Mouse (Mus musculus): ENCODE data around the gene Mmel1. TPM values are rescaled to one million over a fixed set of nuclear protein-coding genes. Genes with fewer than 3 reads are reported as not detected.

The Mmel1 gene
- polyA plus RNA-seq, 1 experiment = 0.10 TPM

DNA sequence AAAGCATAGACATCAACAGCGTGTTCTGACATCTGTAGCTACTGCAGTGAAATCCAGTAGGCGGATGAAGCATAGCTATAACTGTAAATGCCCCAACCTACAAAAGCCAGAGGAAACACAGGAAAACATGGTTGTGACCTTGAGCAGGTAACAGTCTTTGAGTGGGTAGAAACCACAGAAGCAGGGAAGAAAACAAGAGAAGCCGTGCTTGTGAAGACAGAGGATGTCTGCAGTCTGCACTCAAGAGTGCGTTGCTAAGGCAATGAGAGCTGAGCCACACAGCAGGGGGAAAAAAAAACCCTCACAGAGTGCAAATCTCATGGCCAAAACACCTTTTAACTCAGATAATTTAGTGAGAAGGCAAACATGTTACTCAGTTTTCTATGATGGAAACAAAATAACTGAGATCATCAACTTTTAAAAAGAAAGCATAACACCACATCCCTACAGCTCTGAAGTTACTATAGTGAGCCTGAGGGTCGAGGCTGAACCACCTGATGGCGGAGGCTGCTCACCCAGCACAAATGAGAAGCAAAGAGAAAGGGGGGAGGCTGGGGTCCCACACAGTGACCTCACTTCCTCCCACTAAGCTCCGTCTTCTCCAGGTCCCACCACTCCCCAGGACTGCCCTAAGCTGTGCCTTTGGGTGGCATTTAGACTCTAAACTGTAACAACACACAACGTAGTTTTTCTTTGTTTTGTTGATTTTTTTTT is 67.3 kb downstream of the Mmel1 start:
- no peak for TF ChIP-seq CTCF (IDR thresholded peaks at IDR 0.05; ENCODE audit: extremely low read depth, insufficient read length, insufficient replicate concordance, low read depth, low read length)
- no peak for TF ChIP-seq POLR2A (IDR thresholded peaks at IDR 0.05; ENCODE audit: low read depth, low read length)
- no peak overlapping the region for H3K27ac ChIP-seq (ENCODE audit: insufficient read depth, low read depth, low read length)
- H3K4me3 ChIP-seq (ENCODE audit: low read depth, low read length) = no peak overlapping the region
- H3K36me3 ChIP-seq (ENCODE audit: control insufficient read depth, insufficient read depth, low read length) = no peaks in the 10 kb centered on the region
- H3K4me1 ChIP-seq (ENCODE audit: control insufficient read depth, insufficient read depth, insufficient read length, low read length) = peaks cover 5% of the 10 kb centered on the region; the same call in 1 of the 2 replicates
- H3K27me3 ChIP-seq (ENCODE audit: control insufficient read depth, insufficient read depth, low read length) = no peaks in the 10 kb centered on the region
- 75% methylated on average over 8 of the region's 8 CpGs for WGBS

GRCm38 (mm10) chr4:154937746-154938145 is 68.4 kb downstream of the Mmel1 start:
- Histone ChIP-seq H3K27me3 (ENCODE audit: control insufficient read depth, insufficient read depth, low read length) (no peaks in the 10 kb centered on the region), H3K27ac (ENCODE audit: insufficient read depth, low read depth, low read length) (no peak overlapping the region), H3K4me1 (ENCODE audit: control insufficient read depth, insufficient read depth, insufficient read length, low read length) (peaks cover 5% of the 10 kb centered on the region; the same call in 1 of the 2 replicates), H3K4me3 (ENCODE audit: low read depth, low read length) (no peak overlapping the region), H3K36me3 (ENCODE audit: control insufficient read depth, insufficient read depth, low read length) (no peaks in the 10 kb centered on the region)
- WGBS = 75% methylated on average over 1 of the region's 1 CpGs
- no peak for TF ChIP-seq CTCF (IDR thresholded peaks at IDR 0.05; ENCODE audit: extremely low read depth, insufficient read length, insufficient replicate concordance, low read depth, low read length)
- TF ChIP-seq POLR2A (IDR thresholded peaks at IDR 0.05; ENCODE audit: low read depth, low read length) = no peak

GRCm38 (mm10) chr4:154940156-154940555 is 70.8 kb downstream of the Mmel1 start:
- Histone ChIP-seq H3K4me1 (ENCODE audit: control insufficient read depth, insufficient read depth, insufficient read length, low read length) (peaks cover 6% of the 10 kb centered on the region; the same call in 1 of the 2 replicates), H3K27me3 (ENCODE audit: control insufficient read depth, insufficient read depth, low read length) (no peaks in the 10 kb centered on the region), H3K4me3 (ENCODE audit: low read depth, low read length) (no peak overlapping the region), H3K36me3 (ENCODE audit: control insufficient read depth, insufficient read depth, low read length) (no peaks in the 10 kb centered on the region), H3K27ac (ENCODE audit: insufficient read depth, low read depth, low read length) (no peak overlapping the region)
- TF ChIP-seq CTCF (IDR thresholded peaks at IDR 0.05; ENCODE audit: extremely low read depth, insufficient read length, insufficient replicate concordance, low read depth, low read length) = no peak
- TF ChIP-seq POLR2A (IDR thresholded peaks at IDR 0.05; ENCODE audit: low read depth, low read length) = no peak
- 85% methylated on average over 2 of the region's 2 CpGs for WGBS

DNA sequence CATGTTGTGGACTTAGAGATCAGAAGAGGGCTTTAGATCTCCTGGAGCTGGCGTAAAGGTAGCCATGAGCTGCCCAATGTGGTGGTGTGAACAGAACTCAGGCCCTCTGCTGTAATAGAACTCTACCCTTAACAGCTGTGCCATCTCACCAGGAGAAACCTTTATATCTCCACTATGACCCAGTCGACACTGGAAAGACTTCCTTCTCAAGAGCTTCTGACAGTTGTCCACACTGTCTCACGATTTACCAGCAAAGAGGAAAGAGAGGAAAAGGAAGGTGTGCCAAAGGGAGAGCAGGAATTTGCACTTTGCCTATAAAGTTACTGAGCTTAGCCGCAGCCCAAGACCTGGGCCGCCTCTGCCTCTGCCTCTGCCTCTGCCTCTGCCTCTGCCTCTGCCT is 72.4 kb downstream of the Mmel1 start:
- WGBS = 80% methylated on average over 5 of the region's 5 CpGs
- H3K4me1 ChIP-seq (ENCODE audit: control insufficient read depth, insufficient read depth, insufficient read length, low read length) = peaks cover 11% of the 10 kb centered on the region; the same call in 1 of the 2 replicates
- H3K36me3 ChIP-seq (ENCODE audit: control insufficient read depth, insufficient read depth, low read length) = no peaks in the 10 kb centered on the region
- no peaks in the 10 kb centered on the region for H3K27me3 ChIP-seq (ENCODE audit: control insufficient read depth, insufficient read depth, low read length)
- TF ChIP-seq CTCF (IDR thresholded peaks at IDR 0.05; ENCODE audit: extremely low read depth, insufficient read length, insufficient replicate concordance, low read depth, low read length) (no peak), POLR2A (IDR thresholded peaks at IDR 0.05; ENCODE audit: low read depth, low read length) (no peak)
- no peak overlapping the region for H3K27ac ChIP-seq (ENCODE audit: insufficient read depth, low read depth, low read length)
- H3K4me3 ChIP-seq (ENCODE audit: low read depth, low read length) = no peak overlapping the region

- Histone ChIP-seq H3K4me3 (ENCODE audit: low read depth, low read length) (no peak overlapping the region), H3K27me3 (ENCODE audit: control insufficient read depth, insufficient read depth, low read length) (no peaks in the 10 kb centered on the region), H3K36me3 (ENCODE audit: control insufficient read depth, insufficient read depth, low read length) (no peaks in the 10 kb centered on the region), H3K4me1 (ENCODE audit: control insufficient read depth, insufficient read depth, insufficient read length, low read length) (peaks cover 11% of the 10 kb centered on the region; the same call in 1 of the 2 replicates), H3K27ac (ENCODE audit: insufficient read depth, low read depth, low read length) (no peak overlapping the region)
- 74% methylated on average over 10 of the region's 10 CpGs for WGBS
- TF ChIP-seq CTCF (IDR thresholded peaks at IDR 0.05; ENCODE audit: extremely low read depth, insufficient read length, insufficient replicate concordance, low read depth, low read length) (no peak), POLR2A (IDR thresholded peaks at IDR 0.05; ENCODE audit: low read depth, low read length) (no peak)
These were observed 73.4 kb downstream of the Mmel1 start for GRCm38 (mm10) chr4:154942632-154943322.

DNA sequence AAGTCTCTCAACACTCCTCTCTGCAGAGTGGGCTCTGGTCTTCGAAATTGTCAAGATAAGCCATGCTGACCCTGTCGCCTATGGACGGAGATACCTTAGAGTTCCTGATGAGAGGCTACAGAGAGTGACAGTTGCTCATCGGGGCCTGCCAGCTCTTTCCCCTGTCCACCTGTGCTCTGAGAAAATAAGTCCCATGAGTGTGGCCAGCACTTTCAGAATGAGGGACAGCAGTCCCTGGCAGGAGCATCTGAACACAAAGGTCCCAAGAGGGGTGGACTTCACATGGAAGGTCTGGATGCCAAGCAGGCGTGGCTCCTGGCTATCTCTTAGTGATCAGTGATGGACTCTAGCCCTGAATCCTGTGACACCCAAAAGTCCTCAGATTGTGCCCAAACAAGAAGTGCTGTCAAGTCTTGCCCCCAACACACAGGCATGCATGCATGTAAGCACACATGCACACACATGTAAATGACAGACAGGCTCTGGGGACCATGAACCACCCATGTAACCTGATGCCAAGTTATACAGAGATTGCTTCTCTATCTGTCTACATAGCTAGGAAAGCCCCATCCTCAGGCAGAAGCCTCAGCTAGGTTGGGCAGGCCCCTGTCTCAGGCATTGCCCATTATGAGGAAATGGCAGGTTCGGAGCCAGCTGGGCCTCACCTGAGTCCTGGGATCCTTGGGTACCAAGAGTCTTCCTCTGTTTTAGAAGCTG is 74.1 kb downstream of the Mmel1 start:
- Histone ChIP-seq H3K27me3 (ENCODE audit: control insufficient read depth, insufficient read depth, low read length) (0 out of 2 replicates have a peak, but pooled peaks cover 1% of the 10 kb centered on the region), H3K4me3 (ENCODE audit: low read depth, low read length) (no peak overlapping the region), H3K4me1 (ENCODE audit: control insufficient read depth, insufficient read depth, insufficient read length, low read length) (peaks cover 14% of the 10 kb centered on the region; the same call in 1 of the 2 replicates), H3K36me3 (ENCODE audit: control insufficient read depth, insufficient read depth, low read length) (no peaks in the 10 kb centered on the region), H3K27ac (ENCODE audit: insufficient read depth, low read depth, low read length) (no peak overlapping the region)
- 88% methylated on average over 6 of the region's 6 CpGs for WGBS
- TF ChIP-seq CTCF (IDR thresholded peaks at IDR 0.05; ENCODE audit: extremely low read depth, insufficient read length, insufficient replicate concordance, low read depth, low read length) (no peak), POLR2A (IDR thresholded peaks at IDR 0.05; ENCODE audit: low read depth, low read length) (no peak)

Measured in small intestine, adult 2 months (tissue).